Mouse (Mus musculus) G1E (cell line): Measurements from ENCODE around the gene Ccdc62.

Experiments
- CTCF ChIP-seq: IDR thresholded peaks from 2 replicates; pipeline ENCODE4 v1.5.1; 2012; ENCODE audit warnings: low read depth, low read length, inconsistent platforms, mixed read lengths
- GATA1 ChIP-seq: IDR thresholded peaks from 2 replicates; pipeline ENCODE4 v1.6.1; 2012; ENCODE audit warnings: borderline replicate concordance, low read length, inconsistent platforms, mixed read lengths
- GATA2 ChIP-seq: IDR thresholded peaks from 2 replicates; pipeline ENCODE4 v1.6.1; 2012; ENCODE audit warnings: low read depth, low read length, inconsistent platforms, borderline replicate concordance
- TAL1 ChIP-seq: conservative IDR thresholded peaks from 2 replicates; pipeline ENCODE4 v1.6.1; 2012; ENCODE audit warnings: low read depth, low read length, inconsistent platforms, mixed read lengths

GRCm38 (mm10) chr5:123980521-123981249 lies 50.2 kb downstream of the Ccdc62 start:
- TF ChIP-seq CTCF, result no peak
- no peak for TF ChIP-seq TAL1
- no peak for TF ChIP-seq GATA2
- no peak for TF ChIP-seq GATA1
